Mouse (Mus musculus) liver, embryonic 14.5 days (tissue): Measurements from ENCODE around the gene Zfp970. TPM values are rescaled to one million over a fixed set of nuclear protein-coding genes. Genes with fewer than 3 reads are reported as not detected.
"Not testable (repeated sequence)": the region's sequence is repeated elsewhere in the genome, so short reads cannot be mapped to it uniquely, and the experiment has no call there.

Experiments used
- ATAC-seq: fragments of 200-750 bp; cut with Nextera tagmentation; 2 replicates; pipeline ENCODE4 v1.8.0; 2017; ENCODE audit warnings: moderate number of reproducible peaks, mild to moderate bottlenecking, moderate library complexity; ENCODE audit not compliant: insufficient read depth
- DNase-seq, 3 experiments: peaks; one replicate each; pipeline ENCODE4 v3.0.0-alpha.2; 2012 to 2013; ENCODE audit warnings: low read depth in 3 of 3, low spot score in 3 of 3
- H3K27ac ChIP-seq: fragments of 300-500 bp; sonication (generic); 2 replicates; pipeline ENCODE4 v1.5.1; 2014; ENCODE audit warnings: moderate library complexity, mild to moderate bottlenecking, control low read depth, inconsistent platforms
- H3K27me3 ChIP-seq: fragments of 300-500 bp; sonication (generic); 2 replicates; pipeline ENCODE4 v1.6.1; 2014; ENCODE audit warnings: mild to moderate bottlenecking, low read length, moderate library complexity; ENCODE audit not compliant: control insufficient read depth, insufficient read depth
- H3K36me3 ChIP-seq: fragments of 300-500 bp; sonication (generic); replicated peaks from 2 replicates; pipeline ENCODE4 v1.6.1; 2014; ENCODE audit warnings: low read depth; ENCODE audit not compliant: control insufficient read depth, insufficient read depth
- H3K4me1 ChIP-seq, 2 experiments: fragments of 200-500 bp in 1 of 2; fragments of 300-500 bp in 1 of 2; sonication (generic) in 1 of 2; replicated peaks; 2 replicates each; pipeline ENCODE4 v1.6.1; 2012 to 2014; ENCODE audit warnings: antibody characterized with exemption in 1 of 2, inconsistent platforms in 1 of 2, low read length in 1 of 2; ENCODE audit not compliant: control insufficient read depth in 2 of 2, insufficient read depth in 2 of 2
- H3K4me2 ChIP-seq: fragments of 300-500 bp; sonication (generic); 2 replicates; pipeline ENCODE4 v1.6.1; 2014; ENCODE audit warnings: low read depth, mild to moderate bottlenecking, control low read depth, moderate library complexity
- H3K4me3 ChIP-seq, 2 experiments: fragments of 200-500 bp in 1 of 2; fragments of 300-500 bp in 1 of 2; sonication (generic) in 1 of 2; 2 replicates each; pipeline ENCODE4 v1.5.1; 2012 to 2014; ENCODE audit warnings: low read depth in 2 of 2, low read length in 2 of 2, mild to moderate bottlenecking in 2 of 2, control low read depth in 1 of 2, inconsistent platforms in 1 of 2, moderate library complexity in 1 of 2; ENCODE audit not compliant: insufficient read depth in 1 of 2
- H3K9ac ChIP-seq: fragments of 300-500 bp; sonication (generic); replicated peaks from 2 replicates; pipeline ENCODE4 v1.6.1; 2014; ENCODE audit warnings: mild to moderate bottlenecking, control low read depth, moderate library complexity
- H3K9me3 ChIP-seq: fragments of 300-500 bp; sonication (generic); 2 replicates; pipeline ENCODE4 v1.6.1; 2016; ENCODE audit warnings: low read length, mixed read lengths; ENCODE audit not compliant: control insufficient read depth
- WGBS: fragments of 180-500 bp; shearing (Covaris S2); extraction: QIAGEN DNeasy Blood & Tissue Kit; methylation state at CpG from one replicate; pipeline ENCODE4 v1.1.7; 2014; ENCODE audit not compliant: insufficient replicate concordance; 5-methylcytosine and 5-hydroxymethylcytosine counted together
- polyA plus RNA-seq, 2 experiments: library from polyadenylated mRNA; depleted of rRNA in 1 of 2; stranded (reverse) in 1 of 2; unstranded in 1 of 2; fragments of >200 nt; fragmentation: Nextera tagmentation in 1 of 2; extraction: Ambion mirVana in 1 of 2; gene quantifications; 2 replicates each; pipeline versions ENCODE4 v1.2.1 to v1.2.3; 2012 to 2014

Gene Zfp970
- 1.9 and 3.1 TPM in 2 replicates for polyA plus RNA-seq (2012; rRNA removed)
- 1.6 and 1.7 TPM in 2 replicates for polyA plus RNA-seq (2014; fragmentation: Nextera tagmentation; extraction: Ambion mirVana)

DNA sequence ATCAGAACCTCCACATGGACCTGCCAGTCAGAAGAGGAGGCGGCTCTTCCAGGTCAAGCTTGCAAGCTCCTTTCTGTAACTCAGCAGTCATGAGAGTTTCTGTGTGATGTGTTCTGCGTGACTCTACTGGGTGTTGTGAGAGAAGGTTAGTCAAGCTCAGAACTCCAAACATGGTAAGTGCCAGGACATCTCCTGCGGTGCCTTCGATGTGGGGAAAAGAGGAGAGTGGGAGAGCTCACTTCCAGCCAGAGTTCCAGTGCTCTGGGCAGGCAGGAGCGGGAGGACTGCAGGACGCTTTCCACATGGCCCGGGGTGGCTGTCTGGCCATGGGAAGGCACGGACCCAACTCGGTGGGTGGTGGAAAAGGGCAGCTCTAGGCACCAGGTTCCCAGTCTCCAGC, at the start of gene Zfp970:
Zfp970 (plus strand) TSS at position 58 of the 400 bp plus-strand sequence.
- not testable (repeated sequence) for ATAC-seq, H3K4me1 ChIP-seq, H3K9ac ChIP-seq, H3K27ac ChIP-seq, DNase-seq, H3K36me3 ChIP-seq, H3K9me3 ChIP-seq, H3K27me3 ChIP-seq
- Histone ChIP-seq H3K4me2 (peak within 1 kb of the TSS; percentile 42), H3K4me3 (peak within 1 kb of the TSS; percentile 37 to 58)
- WGBS: 4% methylated on average over 7 of the region's 9 CpGs

DNA sequence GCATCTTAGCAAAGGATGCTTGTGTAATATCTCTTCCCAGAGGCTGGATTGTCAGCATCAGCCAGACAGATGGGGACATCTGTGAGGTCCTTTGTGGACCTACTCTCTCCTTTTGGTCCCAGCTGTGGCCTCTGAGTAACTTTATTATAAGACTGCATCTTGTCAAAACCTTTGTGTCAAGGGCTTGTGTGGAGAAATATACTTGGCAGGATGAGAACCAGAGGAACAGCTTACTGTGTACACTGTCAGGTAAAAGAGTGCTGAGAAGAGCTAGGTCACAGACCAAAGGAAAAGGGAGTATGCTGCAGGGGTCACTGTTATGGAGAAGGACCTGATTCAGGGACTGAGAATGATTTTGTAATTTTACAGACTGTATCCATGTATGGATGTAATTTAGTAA, 3.7 kb downstream of the Zfp970 start:
- H3K4me3 ChIP-seq, H3K4me2 ChIP-seq, ATAC-seq, H3K4me1 ChIP-seq, H3K27ac ChIP-seq, H3K9me3 ChIP-seq, DNase-seq, H3K9ac ChIP-seq, H3K36me3 ChIP-seq, H3K27me3 ChIP-seq: not testable (repeated sequence)

DNA sequence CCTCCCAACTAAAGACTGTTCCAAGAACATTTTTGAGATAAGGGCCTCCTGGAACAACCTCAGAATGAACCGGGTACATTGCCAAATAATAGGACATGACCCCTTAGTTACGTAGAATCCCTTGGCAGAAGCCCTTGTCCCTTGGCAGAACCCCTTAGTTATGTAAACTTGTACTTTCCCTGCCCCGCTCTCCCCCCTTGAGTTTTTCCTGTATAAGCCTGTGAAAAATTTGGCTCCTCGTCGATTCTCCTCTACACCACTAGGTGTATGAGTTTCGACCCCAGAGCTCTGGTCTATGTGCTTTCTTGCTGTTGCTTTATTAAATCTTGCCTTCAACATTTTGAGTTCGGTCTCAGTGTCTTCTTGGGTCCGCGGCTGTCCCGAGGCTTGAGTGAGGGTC, 7.7 kb downstream of the Zfp970 start:
- H3K27me3 ChIP-seq, H3K4me2 ChIP-seq, DNase-seq, H3K9me3 ChIP-seq, H3K9ac ChIP-seq, H3K36me3 ChIP-seq, H3K4me3 ChIP-seq, H3K27ac ChIP-seq, ATAC-seq, H3K4me1 ChIP-seq: not testable (repeated sequence)
- WGBS: 67% methylated on average over 5 of the region's 10 CpGs

DNA sequence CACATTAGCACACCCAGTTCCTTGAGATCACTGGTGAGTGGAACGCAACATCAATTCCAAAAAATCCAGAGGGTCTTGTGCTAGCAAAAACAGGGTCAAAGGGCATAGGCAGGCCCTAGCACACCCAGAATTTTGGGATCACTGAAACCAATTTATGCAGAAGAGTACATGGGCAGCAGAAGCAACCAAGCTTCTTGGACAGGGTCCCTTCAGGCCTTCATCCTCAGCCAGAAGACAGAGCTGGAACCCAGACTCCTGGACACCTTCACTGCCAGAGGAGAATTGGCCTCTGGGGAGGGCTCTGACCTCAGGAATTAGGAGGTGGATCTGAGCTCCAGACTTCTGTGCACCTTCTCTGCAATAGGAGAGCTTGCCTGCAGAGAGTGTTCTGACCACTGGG, 17.4 kb downstream of the Zfp970 start:
- H3K4me2 ChIP-seq, H3K36me3 ChIP-seq, H3K9ac ChIP-seq, H3K9me3 ChIP-seq, ATAC-seq, DNase-seq, H3K4me3 ChIP-seq, H3K27ac ChIP-seq, H3K27me3 ChIP-seq, H3K4me1 ChIP-seq: not testable (repeated sequence)
- 54% methylated on average over 1 of the region's 1 CpGs for WGBS

GRCm38 (mm10) chr2:177483238-177483948, 18.9 kb downstream of the Zfp970 start:
- H3K27me3 ChIP-seq, H3K9me3 ChIP-seq, H3K4me2 ChIP-seq, H3K36me3 ChIP-seq, H3K4me3 ChIP-seq, H3K4me1 ChIP-seq, ATAC-seq, H3K27ac ChIP-seq, H3K9ac ChIP-seq, DNase-seq: not testable (repeated sequence)
- WGBS: 57% methylated on average over 11 of the region's 11 CpGs

DNA sequence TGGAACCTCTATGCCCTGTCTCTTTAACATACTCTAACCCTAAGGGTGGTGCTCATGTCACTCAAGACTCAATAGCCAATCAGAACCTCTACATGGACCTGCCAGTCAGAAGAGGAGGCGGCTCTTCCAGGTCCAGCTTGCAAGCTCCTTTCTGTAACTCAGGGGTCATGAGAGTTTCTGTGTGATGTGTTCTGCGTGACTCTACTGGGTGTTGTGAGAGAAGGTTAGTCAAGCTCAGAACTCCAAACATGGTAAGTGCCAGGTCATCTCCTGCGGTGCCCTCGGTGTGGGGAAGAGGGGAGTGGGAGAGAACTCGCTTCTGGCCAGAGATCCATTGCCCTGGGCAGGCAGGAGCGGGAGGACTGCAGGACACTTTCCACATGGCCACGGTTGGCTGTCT, 33.5 kb downstream of the Zfp970 start, which contains the start of gene Gm14403:
Gm14403 (plus strand) TSS at position 149 of the 400 bp plus-strand sequence.
- DNase-seq: peak in 1 of 3 experiments; percentile 1
- not testable (repeated sequence) for H3K9ac ChIP-seq, H3K9me3 ChIP-seq, H3K4me1 ChIP-seq, H3K36me3 ChIP-seq, ATAC-seq, H3K27me3 ChIP-seq, H3K27ac ChIP-seq
- Histone ChIP-seq H3K4me3 (peak within 1 kb of the TSS; percentile 33 to 63), H3K4me2 (peak within 1 kb of the TSS; percentile 22; the same call in 1 of the 2 replicates)
- whole genome bisulfite sequencing: 14% methylated on average over 7 of the region's 7 CpGs

- not testable (repeated sequence) for H3K9ac ChIP-seq, H3K4me1 ChIP-seq, H3K27me3 ChIP-seq, H3K36me3 ChIP-seq, ATAC-seq, H3K4me3 ChIP-seq, H3K4me2 ChIP-seq, DNase-seq, H3K9me3 ChIP-seq, H3K27ac ChIP-seq
- WGBS: 24% methylated on average over 1 of the region's 1 CpGs
Observed at GRCm38 (mm10) chr2:177499182-177499581, 34.6 kb downstream of the Zfp970 start.

DNA sequence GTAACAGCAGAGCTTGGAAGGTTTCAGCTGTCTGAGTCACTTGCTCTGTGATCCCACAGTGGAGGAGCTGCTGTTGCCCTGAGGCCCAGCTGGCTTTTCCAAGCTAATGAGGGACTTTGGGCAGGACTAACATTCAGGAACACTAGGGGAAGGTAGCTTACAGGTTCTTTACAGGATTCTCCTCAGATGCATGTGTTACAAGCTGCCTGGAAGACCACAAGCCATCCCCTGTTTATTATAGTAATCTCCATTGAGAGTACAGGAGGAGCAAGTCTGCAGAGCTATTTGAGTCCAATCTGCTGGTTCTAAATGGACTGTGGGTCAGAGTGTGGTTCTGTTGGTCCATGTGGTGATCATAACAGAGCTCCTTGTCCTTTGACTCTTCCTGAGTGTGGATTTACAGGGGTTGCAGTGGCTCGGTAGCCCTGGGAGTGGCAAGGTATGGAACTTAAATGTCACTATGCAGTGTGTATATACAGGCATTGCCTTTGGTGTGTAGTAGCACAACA, 40.7 kb downstream of the Zfp970 start:
- not testable (repeated sequence) for H3K27ac ChIP-seq, H3K4me2 ChIP-seq, H3K27me3 ChIP-seq, ATAC-seq, H3K4me3 ChIP-seq, H3K36me3 ChIP-seq, H3K9me3 ChIP-seq, DNase-seq, H3K9ac ChIP-seq, H3K4me1 ChIP-seq
- 52% methylated on average over 1 of the region's 1 CpGs for WGBS
